Mouse (Mus musculus): ENCODE measurements around the gene Srsf2. TPM values are rescaled to one million over a fixed set of nuclear protein-coding genes. Genes with fewer than 3 reads are reported as not detected.
"Not testable (repeated sequence)": the region's sequence is repeated elsewhere in the genome, so short reads cannot be mapped to it uniquely, and the experiment has no call there.

The Srsf2 gene
- polyA plus RNA-seq, 1 experiment from 2014 or later: 715 TPM

GRCm38 (mm10) chr11:116826550-116827504, 26.1 kb downstream of the Srsf2 start:
- Histone ChIP-seq H3K9me3 (replicated peaks) (no peaks in the 10 kb centered on the region), H3K9ac (peak overlapping the region; percentile 67), H3K4me1 (peaks cover 47% of the 10 kb centered on the region), H3K4me3 (replicated peaks) (peak overlapping the region; percentile 67), H3K36me3 (no peaks in the 10 kb centered on the region), H3K4me2 (replicated peaks) (peak overlapping the region; percentile 82), H3K27me3 (no peaks in the 10 kb centered on the region), H3K27ac (replicated peaks) (peak overlapping the region; percentile 76; the same call in 1 of the 2 replicates)
- no peak for ATAC-seq (ENCODE audit: insufficient number of reproducible peaks, low FRiP score, low TSS enrichment, low read depth)
- 34% methylated on average over 17 of the region's 17 CpGs for WGBS

DNA sequence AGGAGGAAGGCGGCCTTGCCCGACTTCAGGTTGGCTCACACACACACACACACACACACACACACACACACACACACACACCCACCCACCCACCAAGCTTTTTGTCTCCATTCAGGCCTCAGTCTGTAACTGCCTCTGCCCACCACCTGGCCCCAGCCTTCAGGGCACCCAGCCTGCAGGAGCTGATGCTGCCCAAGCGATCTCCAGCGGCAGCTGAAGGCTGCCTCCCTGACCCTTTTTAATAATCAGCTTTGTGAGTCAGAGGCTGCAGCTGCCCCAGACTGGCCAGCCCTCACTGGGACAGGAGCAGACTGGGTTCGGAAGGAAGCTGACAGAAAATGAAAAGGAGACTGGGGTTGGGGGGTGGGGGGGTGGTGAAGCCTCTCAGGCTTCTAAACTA, 27.7 kb downstream of the Srsf2 start:
- WGBS: 57% methylated on average over 4 of the region's 5 CpGs
- no peak overlapping the region for H3K9ac ChIP-seq
- no peak for ATAC-seq (ENCODE audit: insufficient number of reproducible peaks, low FRiP score, low TSS enrichment, low read depth)

GRCm38 (mm10) chr11:116823885-116824284, 29.0 kb downstream of the Srsf2 start:
- not testable (repeated sequence) for H3K27ac ChIP-seq (replicated peaks); H3K36me3 ChIP-seq; H3K9ac ChIP-seq; H3K4me2 ChIP-seq (replicated peaks); ATAC-seq (ENCODE audit: insufficient number of reproducible peaks, low FRiP score, low TSS enrichment, low read depth); H3K9me3 ChIP-seq (replicated peaks); H3K4me3 ChIP-seq (replicated peaks); H3K27me3 ChIP-seq
- 96% methylated on average over 10 of the region's 10 CpGs for WGBS
- peaks cover 69% of the 10 kb centered on the region for H3K4me1 ChIP-seq

More for the DNA sequence above, 27.7 kb downstream of the Srsf2 start:
- H3K27ac ChIP-seq (replicated peaks): no peak overlapping the region
- no peak overlapping the region for H3K4me3 ChIP-seq (replicated peaks)
- H3K9me3 ChIP-seq (replicated peaks): no peaks in the 10 kb centered on the region
- H3K27me3 ChIP-seq: no peaks in the 10 kb centered on the region
- H3K4me1 ChIP-seq: peaks cover 59% of the 10 kb centered on the region
- no peak overlapping the region for H3K4me2 ChIP-seq (replicated peaks)
- no peaks in the 10 kb centered on the region for H3K36me3 ChIP-seq

- Histone ChIP-seq H3K27me3 (no peaks in the 10 kb centered on the region), H3K27ac (replicated peaks) (no peak overlapping the region), H3K4me1 (peaks cover 69% of the 10 kb centered on the region), H3K9me3 (replicated peaks) (no peaks in the 10 kb centered on the region), H3K36me3 (no peaks in the 10 kb centered on the region), H3K4me2 (replicated peaks) (no peak overlapping the region), H3K4me3 (replicated peaks) (no peak overlapping the region), H3K9ac (no peak overlapping the region)
- no peak for ATAC-seq (ENCODE audit: insufficient number of reproducible peaks, low FRiP score, low TSS enrichment, low read depth)
- WGBS: 99% methylated on average over 2 of the region's 2 CpGs
These were observed 29.6 kb downstream of the Srsf2 start for GRCm38 (mm10) chr11:116823255-116823654.

DNA sequence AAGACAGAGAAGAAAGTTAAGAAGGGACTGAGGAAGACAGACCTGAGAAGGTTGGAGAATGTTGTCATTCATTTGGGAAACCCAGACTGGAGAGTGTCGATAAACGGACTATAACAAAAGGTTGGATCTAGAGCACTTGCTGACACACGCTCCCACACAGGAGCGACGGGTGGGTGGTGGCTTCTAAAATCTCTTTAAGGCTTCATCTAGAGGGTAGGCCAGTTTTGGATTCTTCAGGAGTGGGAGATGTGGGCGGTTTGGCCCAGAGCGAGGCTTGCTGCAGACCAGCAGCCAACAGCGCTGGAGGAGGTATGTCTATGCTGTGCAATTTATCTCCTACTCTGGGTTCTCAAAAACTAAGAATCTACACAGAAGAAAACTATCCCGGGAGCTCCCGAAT, 30.3 kb downstream of the Srsf2 start:
- Histone ChIP-seq H3K36me3 (no peaks in the 10 kb centered on the region), H3K4me1 (peaks cover 64% of the 10 kb centered on the region), H3K27me3 (no peaks in the 10 kb centered on the region), H3K4me3 (replicated peaks) (no peak overlapping the region), H3K4me2 (replicated peaks) (no peak overlapping the region), H3K9me3 (replicated peaks) (no peaks in the 10 kb centered on the region), H3K9ac (no peak overlapping the region), H3K27ac (replicated peaks) (no peak overlapping the region)
- ATAC-seq (ENCODE audit: insufficient number of reproducible peaks, low FRiP score, low TSS enrichment, low read depth): no peak
- 84% methylated on average over 10 of the region's 10 CpGs for WGBS

DNA sequence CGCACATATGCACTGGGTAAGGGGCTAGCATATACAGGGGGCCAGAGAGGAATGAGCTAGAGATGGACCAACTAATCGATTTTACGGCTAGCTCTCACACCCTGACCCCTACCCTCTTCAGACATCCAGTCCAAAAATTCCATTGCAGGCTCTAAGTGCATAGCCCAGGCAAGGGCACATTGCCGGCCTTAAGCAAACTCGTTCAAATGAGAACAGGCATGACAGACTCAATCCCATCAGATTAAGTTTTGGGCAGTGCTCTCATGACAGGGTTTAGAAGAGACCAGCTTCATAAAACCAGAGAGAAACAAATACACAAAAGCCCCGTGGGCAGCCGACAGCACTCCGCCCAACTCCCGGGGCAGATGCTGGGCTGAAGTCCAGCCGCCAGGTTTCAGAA, 30.7 kb downstream of the Srsf2 start:
- 61% methylated on average over 10 of the region's 10 CpGs for WGBS

DNA sequence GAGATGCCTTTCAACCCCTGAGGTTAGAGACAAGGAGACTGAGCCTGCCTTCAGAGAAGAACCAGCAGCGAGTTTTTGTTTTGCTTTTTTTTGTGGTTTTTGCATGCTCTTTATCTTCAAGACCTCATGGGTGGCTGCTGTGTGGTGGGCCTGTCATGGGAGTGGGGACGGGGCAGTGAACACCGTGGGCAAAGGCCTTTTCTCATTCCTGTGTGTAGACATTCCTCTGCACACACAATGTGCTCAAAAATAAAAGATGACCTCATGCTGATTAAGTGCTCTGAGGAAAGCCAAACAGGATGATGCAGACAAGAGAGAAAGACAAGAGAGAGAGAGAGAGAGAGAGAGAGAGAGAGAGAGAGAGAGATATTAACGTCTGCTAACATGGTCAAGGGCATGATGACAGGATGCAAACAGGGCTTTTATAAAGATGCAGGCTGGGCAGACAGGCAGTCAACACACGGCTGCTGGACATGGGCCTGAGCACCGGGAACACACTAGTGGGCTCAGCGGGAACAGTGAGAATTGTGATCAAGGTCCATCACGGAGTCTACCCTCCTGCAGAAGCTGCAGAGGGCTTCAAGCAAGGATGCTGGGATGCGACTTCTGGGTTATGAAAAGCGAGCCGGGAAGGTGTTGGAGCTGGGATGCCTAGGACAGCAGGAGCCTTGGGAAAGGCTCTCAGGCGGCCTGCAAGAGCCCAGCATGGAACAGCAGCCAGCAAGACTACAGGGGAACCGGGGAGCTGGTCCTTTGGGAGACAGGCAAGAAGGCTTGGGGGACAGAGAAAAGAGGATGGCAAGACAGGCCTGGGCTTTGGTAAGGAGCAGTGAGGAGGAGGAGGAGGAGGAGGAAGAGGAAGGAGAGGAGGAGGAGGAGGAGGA, 31.6 kb downstream of the Srsf2 start:
- Histone ChIP-seq H3K9me3 (replicated peaks) (no peaks in the 10 kb centered on the region), H3K9ac (no peak overlapping the region), H3K36me3 (no peaks in the 10 kb centered on the region), H3K4me3 (replicated peaks) (no peak overlapping the region), H3K27me3 (no peaks in the 10 kb centered on the region), H3K27ac (replicated peaks) (0 out of 2 replicates have a peak overlapping the region, but pooled peaks have one; percentile 28), H3K4me1 (peaks cover 60% of the 10 kb centered on the region), H3K4me2 (replicated peaks) (no peak overlapping the region)
- 65% methylated on average over 13 of the region's 13 CpGs for WGBS
- no peak for ATAC-seq (ENCODE audit: insufficient number of reproducible peaks, low FRiP score, low TSS enrichment, low read depth)

More for the DNA sequence above, 30.7 kb downstream of the Srsf2 start:
- Histone ChIP-seq H3K4me2 (replicated peaks) (no peak overlapping the region), H3K36me3 (no peaks in the 10 kb centered on the region), H3K9me3 (replicated peaks) (no peaks in the 10 kb centered on the region), H3K27ac (replicated peaks) (no peak overlapping the region), H3K4me1 (peaks cover 60% of the 10 kb centered on the region), H3K27me3 (no peaks in the 10 kb centered on the region), H3K4me3 (replicated peaks) (no peak overlapping the region), H3K9ac (no peak overlapping the region)
- ATAC-seq (ENCODE audit: insufficient number of reproducible peaks, low FRiP score, low TSS enrichment, low read depth): no peak

DNA sequence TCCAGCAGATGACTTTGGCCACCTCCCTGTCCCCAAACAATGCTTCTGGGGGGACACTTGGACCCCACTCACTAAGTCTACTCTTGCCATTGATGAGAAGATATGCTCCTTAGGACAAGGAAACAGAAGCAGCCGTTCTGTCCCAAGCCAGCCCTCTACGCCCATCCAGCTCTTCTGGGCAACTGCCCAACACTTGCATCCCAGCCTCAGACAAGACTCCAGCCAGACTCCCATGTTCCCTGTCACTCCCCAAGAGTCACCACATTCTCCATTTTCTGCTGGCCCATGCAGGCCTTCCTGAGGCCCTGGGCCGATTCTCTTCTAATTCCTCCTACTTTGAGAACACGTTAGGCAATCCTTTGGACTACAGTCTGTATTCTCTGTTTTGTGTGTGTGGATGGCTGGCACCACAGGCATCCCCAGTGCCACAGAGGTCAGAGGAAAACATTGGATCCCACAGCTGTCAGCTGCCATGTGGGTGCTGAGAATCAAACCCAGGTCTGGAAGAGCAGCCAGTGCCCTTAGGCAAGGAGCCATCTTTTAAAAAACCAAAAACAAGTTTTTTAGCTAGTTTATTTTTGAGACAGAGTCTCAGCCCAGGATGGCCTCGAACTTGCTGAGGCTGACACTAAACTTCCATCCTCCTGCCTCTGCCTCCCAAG, 32.8 kb downstream of the Srsf2 start:
- Histone ChIP-seq H3K4me2 (replicated peaks) (no peak overlapping the region), H3K9me3 (replicated peaks) (no peaks in the 10 kb centered on the region), H3K9ac (no peak overlapping the region), H3K4me3 (replicated peaks) (no peak overlapping the region), H3K27ac (replicated peaks) (no peak overlapping the region), H3K27me3 (no peaks in the 10 kb centered on the region), H3K36me3 (no peaks in the 10 kb centered on the region), H3K4me1 (peaks cover 59% of the 10 kb centered on the region)
- 74% methylated on average over 5 of the region's 5 CpGs for WGBS
- ATAC-seq (ENCODE audit: insufficient number of reproducible peaks, low FRiP score, low TSS enrichment, low read depth): no peak

DNA sequence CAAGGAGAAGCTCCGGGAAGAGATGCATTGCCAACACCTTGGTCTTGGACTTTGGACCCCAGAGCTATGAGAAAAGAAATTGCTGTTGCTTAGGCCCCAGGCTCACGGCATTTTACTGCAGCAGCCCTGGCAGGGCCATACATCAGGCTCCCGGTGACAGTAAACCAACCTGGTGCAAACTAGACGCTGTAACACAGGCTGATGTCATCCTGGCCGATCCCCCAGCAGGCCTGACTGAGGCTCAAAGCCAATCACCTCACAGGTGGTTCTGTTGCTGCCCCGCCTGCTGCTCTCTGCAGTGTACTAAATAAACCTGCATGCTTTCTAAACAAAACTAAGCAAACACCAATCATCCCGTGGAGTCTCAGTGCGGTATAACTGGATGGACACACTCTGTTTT, 34.2 kb downstream of the Srsf2 start:
- ATAC-seq (ENCODE audit: insufficient number of reproducible peaks, low FRiP score, low TSS enrichment, low read depth): no peak
- no peak overlapping the region for H3K4me3 ChIP-seq (replicated peaks)
- H3K9me3 ChIP-seq (replicated peaks): no peaks in the 10 kb centered on the region
- H3K4me1 ChIP-seq: peaks cover 71% of the 10 kb centered on the region
- no peak overlapping the region for H3K4me2 ChIP-seq (replicated peaks)
- 50% methylated on average over 8 of the region's 8 CpGs for WGBS
- H3K27me3 ChIP-seq: no peaks in the 10 kb centered on the region
- no peaks in the 10 kb centered on the region for H3K36me3 ChIP-seq
- 0 out of 2 replicates have a peak overlapping the region, but pooled peaks have one; percentile 44 for H3K27ac ChIP-seq (replicated peaks)
- H3K9ac ChIP-seq: no peak overlapping the region; the same call in 1 of the 2 replicates

DNA sequence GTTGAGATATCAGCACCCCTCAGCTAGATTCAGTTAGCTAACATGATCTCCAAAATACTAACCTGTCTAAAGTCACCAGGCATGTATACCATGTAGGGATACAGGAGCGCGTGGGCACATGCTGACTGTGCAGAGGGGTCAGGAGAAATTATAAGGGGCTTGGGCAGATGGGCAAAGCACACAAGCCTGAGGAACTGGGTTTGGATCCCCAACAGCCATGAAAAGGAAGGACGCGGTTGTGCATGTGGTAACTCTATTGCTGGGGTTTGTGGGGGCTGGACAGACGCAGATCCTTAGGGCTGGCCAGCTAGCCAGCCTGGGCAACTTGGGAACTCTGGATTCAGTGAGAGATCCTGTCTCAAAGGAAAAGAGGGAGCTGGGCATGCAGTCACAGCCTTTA, 35.3 kb downstream of the Srsf2 start:
- ATAC-seq (ENCODE audit: insufficient number of reproducible peaks, low FRiP score, low TSS enrichment, low read depth): no peak
- no peak overlapping the region for H3K27ac ChIP-seq (replicated peaks)
- no peaks in the 10 kb centered on the region for H3K27me3 ChIP-seq
- H3K9me3 ChIP-seq (replicated peaks): no peaks in the 10 kb centered on the region
- WGBS: 97% methylated on average over 5 of the region's 5 CpGs
- peaks cover 80% of the 10 kb centered on the region for H3K4me1 ChIP-seq
- no peaks in the 10 kb centered on the region for H3K36me3 ChIP-seq
- H3K9ac ChIP-seq: no peak overlapping the region
- H3K4me3 ChIP-seq (replicated peaks): no peak overlapping the region
- H3K4me2 ChIP-seq (replicated peaks): no peak overlapping the region

GRCm38 (mm10) chr11:116816769-116817168, 36.1 kb downstream of the Srsf2 start:
- 63% methylated on average over 5 of the region's 5 CpGs for WGBS
- Histone ChIP-seq H3K4me1 (peaks cover 79% of the 10 kb centered on the region), H3K27me3 (no peaks in the 10 kb centered on the region), H3K4me2 (replicated peaks) (no peak overlapping the region), H3K9me3 (replicated peaks) (no peaks in the 10 kb centered on the region), H3K36me3 (no peaks in the 10 kb centered on the region), H3K27ac (replicated peaks) (no peak overlapping the region), H3K4me3 (replicated peaks) (no peak overlapping the region), H3K9ac (no peak overlapping the region)
- no peak for ATAC-seq (ENCODE audit: insufficient number of reproducible peaks, low FRiP score, low TSS enrichment, low read depth)

All from embryonic facial prominence, embryonic 15.5 days (tissue).